ENCODE assay signal across 10 mouse cellular contexts in genomic region chr12:51641871-51642270, GRCm38 (mm10). TPM values are rescaled to one million over a fixed set of nuclear protein-coding genes. Genes with fewer than 3 reads are reported as not detected.
A peak's percentile ranks its signal among the peaks of the same experiment; 100 is the strongest.
DNase-seq lines count a peak whose midpoint lies in the region; ATAC-seq and TF ChIP-seq lines count a peak whose summit lies in the region.
"Had no signal": no experiment of that assay in that cellular context is flagged by ENCODE, and none has a peak within 500 bp of the region (broad histone marks: within the 10 kb centered on the region; RNA-seq: fewer than 3 reads in every experiment).

No protein-coding gene starts in this region.

- H3K9me3 ChIP-seq in lung, embryonic 14.5 days (ENCODE audit: low read depth, low read length): no peaks in the 10 kb centered on the region
- H3K9me3 ChIP-seq in intestine, postnatal 0 days (ENCODE audit: control insufficient read depth): no peaks in the 10 kb centered on the region
- H3K9me3 ChIP-seq: hindbrain, embryonic 15.5 days had no signal

- no peak overlapping the region for H3K27ac ChIP-seq in lung, embryonic 14.5 days (ENCODE audit: low read depth)
- no peak overlapping the region for H3K27ac ChIP-seq in intestine, postnatal 0 days (ENCODE audit: low read depth, low read length)
- H3K27ac ChIP-seq: hindbrain, embryonic 15.5 days had no signal

- H3K4me3 ChIP-seq in lung, embryonic 14.5 days (ENCODE audit: low read depth, low read length): no peak overlapping the region
- H3K4me3 ChIP-seq in intestine, postnatal 0 days (ENCODE audit: low read depth, low read length): no peak overlapping the region
- H3K4me3 ChIP-seq: hindbrain, embryonic 15.5 days had no signal

- ATAC-seq in lung, embryonic 14.5 days (ENCODE audit: insufficient read depth): no peak
- peak; percentile 63; the same call in 1 of the 2 replicates for ATAC-seq in intestine, postnatal 0 days

- H3K9ac ChIP-seq in lung, embryonic 14.5 days: no peak overlapping the region
- H3K9ac ChIP-seq in intestine, postnatal 0 days (ENCODE audit: low read depth, low read length): no peak overlapping the region
- H3K9ac ChIP-seq: hindbrain, embryonic 15.5 days had no signal

- no peak for TF ChIP-seq CTCF in lung, embryonic 14.5 days (IDR thresholded peaks at IDR 0.05; ENCODE audit: low read depth)
- TF ChIP-seq CTCF in intestine, postnatal 0 days (IDR thresholded peaks at IDR 0.05; ENCODE audit: low read depth): no peak

- no peak overlapping the region for H3K4me2 ChIP-seq in lung, embryonic 14.5 days
- no peak overlapping the region for H3K4me2 ChIP-seq in intestine, postnatal 0 days (replicated peaks; ENCODE audit: low read depth)
- H3K4me2 ChIP-seq: hindbrain, embryonic 15.5 days had no signal

- H3K4me1 ChIP-seq in lung, embryonic 14.5 days (ENCODE audit: insufficient read depth): peaks cover 3% of the 10 kb centered on the region; the same call in 1 of the 2 replicates
- H3K4me1 ChIP-seq in intestine, postnatal 0 days (replicated peaks; ENCODE audit: control insufficient read depth, insufficient read depth, low read length): no peaks in the 10 kb centered on the region; the same call in 1 of the 2 replicates
- H3K4me1 ChIP-seq: hindbrain, embryonic 15.5 days had no signal

- peaks cover 15% of the 10 kb centered on the region; the same call in 1 of the 2 replicates for H3K36me3 ChIP-seq in lung, embryonic 14.5 days (ENCODE audit: insufficient read depth)
- peaks cover 3% of the 10 kb centered on the region; the same call in 1 of the 2 replicates for H3K36me3 ChIP-seq in intestine, postnatal 0 days (ENCODE audit: control insufficient read depth, insufficient read depth)
- H3K36me3 ChIP-seq in splenic B cell, adult 2 months (ENCODE audit: control insufficient read depth, insufficient read depth, low read length, poor library complexity, severe bottlenecking): 0 out of 2 replicates have a peak, but pooled peaks cover 2% of the 10 kb centered on the region

- WGBS in lung, embryonic 14.5 days: 16% methylated on average over 6 of the region's 6 CpGs
- 25% methylated on average over 6 of the region's 6 CpGs for WGBS in intestine, postnatal 0 days

- peak; percentile 53 for DNase-seq in lung, embryonic 14.5 days
- DNase-seq in lung, postnatal 4 days: no peak
- peak; percentile 41 for DNase-seq in c-Kit-negative CD71-positive TER-119-positive erythroid progenitor cells, embryonic 14.5 days (ENCODE audit: low read depth, low spot score)
- DNase-seq in splenic B cell, adult 2 months (ENCODE audit: low read depth, low spot score): peak; percentile 10
- DNase-seq in kidney, postnatal 10 days: no peak
- no peak for DNase-seq in frontal cortex, postnatal 36 days (ENCODE audit: low spot score in 2 of 2)
- DNase-seq: gastrocnemius, postnatal 14 days; kidney, postnatal 4 days had no signal

- no peaks in the 10 kb centered on the region for H3K27me3 ChIP-seq in lung, embryonic 14.5 days (ENCODE audit: insufficient read depth, low read length)
- no peaks in the 10 kb centered on the region for H3K27me3 ChIP-seq in intestine, postnatal 0 days (replicated peaks; ENCODE audit: control insufficient read depth, insufficient read depth, low read length)
- no peaks in the 10 kb centered on the region for H3K27me3 ChIP-seq in splenic B cell, adult 2 months (ENCODE audit: control insufficient read depth, insufficient read depth, low read length, poor library complexity, severe bottlenecking)
- H3K27me3 ChIP-seq: hindbrain, embryonic 15.5 days had no signal

RNA-seq across cellular contexts. Expression of gene Coch, which starts 48.7 kb away (rescaled TPM):
- 0.42 and 0.68 TPM in 2 replicates for polyA plus RNA-seq in lung, embryonic 14.5 days (2014; fragmentation: Nextera tagmentation; extraction: Ambion mirVana)
- polyA plus RNA-seq in intestine, postnatal 0 days (2015; fragmentation: Nextera tagmentation; extraction: Ambion mirVana): 0.71 and 0.89 TPM in 2 replicates

RNA-seq across cellular contexts. Expression of gene Ap4s1, which starts 49.0 kb away (rescaled TPM):
- 37.0 and 38.5 TPM in 2 replicates for polyA plus RNA-seq in lung, embryonic 14.5 days (2014; fragmentation: Nextera tagmentation; extraction: Ambion mirVana)
- polyA plus RNA-seq in intestine, postnatal 0 days (2015; fragmentation: Nextera tagmentation; extraction: Ambion mirVana): 24.0 and 25.7 TPM in 2 replicates

RNA-seq across cellular contexts. Expression of gene Strn3, which starts 49.8 kb away (rescaled TPM):
- 56.5 and 61.3 TPM in 2 replicates for polyA plus RNA-seq in lung, embryonic 14.5 days (2014; fragmentation: Nextera tagmentation; extraction: Ambion mirVana)
- 22.2 and 22.9 TPM in 2 replicates for polyA plus RNA-seq in intestine, postnatal 0 days (2015; fragmentation: Nextera tagmentation; extraction: Ambion mirVana)

Comparison
In these comparisons a context has a peak if more than half of its experiments do, and no peak if none do; other contexts are left out.
1. DNase-seq: peak in lung, embryonic 14.5 days (single experiment), c-Kit-negative CD71-positive TER-119-positive erythroid progenitor cells, embryonic 14.5 days (single experiment) and splenic B cell, adult 2 months (single experiment); none in lung, postnatal 4 days (0 of 2), kidney, postnatal 10 days (single experiment) and frontal cortex, postnatal 36 days (0 of 2).